Mouse (Mus musculus): ENCODE results near the gene Tmem192. TPM values are rescaled to one million over a fixed set of nuclear protein-coding genes. Genes with fewer than 3 reads are reported as not detected.

Gene Tmem192
- polyA plus RNA-seq (2014; fragmentation: Nextera tagmentation; extraction: Ambion mirVana), result 31.4 and 34.1 TPM in 2 replicates

DNA sequence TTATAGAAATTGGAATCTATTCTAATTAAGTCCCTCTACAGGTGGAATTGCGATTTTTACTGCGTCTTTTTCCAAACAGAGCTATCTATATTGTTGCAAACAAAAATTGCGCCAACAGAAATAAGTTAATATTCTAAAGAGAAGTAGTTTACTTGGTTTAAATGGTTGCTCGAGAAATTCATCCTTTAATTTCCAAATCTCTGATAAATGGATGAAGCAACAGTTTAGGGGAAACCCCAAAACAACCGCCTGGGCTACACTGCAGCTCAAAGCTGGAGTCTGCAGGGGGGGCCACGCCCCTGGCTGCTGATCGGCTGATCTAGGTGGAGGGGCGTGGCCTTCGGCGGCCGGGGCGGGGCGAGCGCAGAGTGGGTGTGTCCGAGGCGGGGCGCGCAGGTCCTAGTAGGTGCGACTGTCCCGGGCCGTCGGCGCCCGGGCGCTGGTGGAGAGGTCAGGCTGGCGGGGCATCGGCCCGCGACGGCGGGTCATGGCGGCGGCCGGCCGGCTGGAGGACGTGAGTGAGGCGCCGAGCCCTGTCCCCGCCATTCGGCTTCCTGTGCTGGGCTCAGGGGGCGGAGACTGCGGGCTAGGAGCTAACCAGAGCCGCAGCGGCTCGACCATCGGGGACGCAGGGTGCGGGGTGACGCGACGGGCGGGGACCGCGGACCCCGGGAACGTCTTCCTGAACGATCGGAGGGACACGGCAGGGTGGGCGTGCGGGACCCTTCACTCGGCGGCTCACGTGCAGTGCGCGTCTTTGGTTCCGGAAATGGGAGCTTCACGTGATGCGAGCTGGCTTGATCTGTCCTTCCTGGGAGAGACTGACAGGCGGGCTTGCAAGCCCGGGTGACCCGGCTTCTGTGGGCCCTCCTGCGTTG, at the start of gene Tmem192:
Gene Tmem192, plus strand, starts transcription at position 366 of the 878 bp plus-strand sequence.
- WGBS, result 1% methylated on average over 67 of the region's 73 CpGs
- Histone ChIP-seq H3K9me3 (ENCODE audit: control insufficient read depth, low read length) (no peaks in the 10 kb centered on the region), H3K4me2 (replicated peaks) (peak within 1 kb of the TSS; percentile 51), H3K4me1 (replicated peaks; ENCODE audit: control insufficient read depth, insufficient read depth, low read length) (0 out of 2 replicates have a peak, but pooled peaks cover 6% of the 10 kb centered on the region), H3K27ac (peak within 1 kb of the TSS; percentile 83), H3K36me3 (replicated peaks; ENCODE audit: control insufficient read depth, insufficient read depth) (no peaks in the 10 kb centered on the region), H3K27me3 (ENCODE audit: control insufficient read depth, insufficient read depth, low read length) (no peaks in the 10 kb centered on the region), H3K9ac (peak within 1 kb of the TSS; percentile 68), H3K4me3 (replicated peaks; ENCODE audit: low read length) (peak within 1 kb of the TSS; percentile 72)
- ATAC-seq (ENCODE audit: low FRiP score) (peak; percentile 95), DNase-seq (ENCODE audit: low spot score) (peak; percentile 81)

DNA sequence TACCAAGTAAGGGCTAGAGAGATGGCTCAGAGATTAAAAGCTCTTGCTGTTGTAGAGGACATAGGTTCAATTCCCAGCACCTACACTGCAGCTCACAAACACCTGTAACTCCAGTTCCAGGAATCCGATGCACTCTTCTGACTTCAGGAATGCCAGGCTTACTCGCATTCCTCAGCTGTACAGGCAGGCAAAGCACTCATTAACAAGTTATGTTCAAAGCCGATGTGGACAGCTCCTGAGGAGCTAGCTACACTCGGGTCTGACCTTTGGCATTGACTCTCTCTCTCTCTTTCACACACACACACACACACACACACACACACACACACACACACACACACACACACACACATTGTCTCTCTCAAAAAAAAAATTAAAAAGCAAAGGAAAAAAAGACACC, 48.3 kb upstream of the Tmem192 start:
- H3K4me2 ChIP-seq (replicated peaks), result no peak overlapping the region
- WGBS, result 38% methylated on average over 4 of the region's 4 CpGs
- H3K27me3 ChIP-seq (ENCODE audit: control insufficient read depth, insufficient read depth, low read length), result no peaks in the 10 kb centered on the region
- H3K27ac ChIP-seq, result no peak overlapping the region
- no peak overlapping the region for H3K4me3 ChIP-seq (replicated peaks; ENCODE audit: low read length)
- H3K9ac ChIP-seq, result no peak overlapping the region
- ATAC-seq (ENCODE audit: low FRiP score), result no peak
- no peaks in the 10 kb centered on the region for H3K36me3 ChIP-seq (replicated peaks; ENCODE audit: control insufficient read depth, insufficient read depth)
- no peaks in the 10 kb centered on the region for H3K9me3 ChIP-seq (ENCODE audit: control insufficient read depth, low read length)
- DNase-seq (ENCODE audit: low spot score), result no peak
- H3K4me1 ChIP-seq (replicated peaks; ENCODE audit: control insufficient read depth, insufficient read depth, low read length), result no peaks in the 10 kb centered on the region

DNA sequence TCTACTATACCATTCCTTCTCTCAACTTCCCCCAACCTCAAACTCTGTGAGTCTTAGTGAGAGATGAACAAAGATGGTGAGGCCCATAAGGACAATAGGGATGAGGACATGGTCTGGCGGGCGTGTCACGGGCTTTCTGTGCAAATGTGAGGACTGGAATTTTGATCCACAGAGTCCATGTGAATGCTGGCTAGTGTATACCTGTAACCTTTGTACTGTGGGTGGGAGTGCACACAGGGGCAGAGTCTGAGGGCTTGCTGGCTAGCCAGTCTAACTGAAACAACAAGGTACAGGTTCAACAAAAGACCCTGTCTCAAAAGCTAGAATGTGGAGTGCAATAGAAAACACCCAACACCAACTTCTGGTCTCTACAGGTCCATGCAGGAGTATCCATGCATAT, 46.3 kb upstream of the Tmem192 start:
- 86% methylated on average over 3 of the region's 3 CpGs for WGBS
- H3K4me2 ChIP-seq (replicated peaks), result no peak overlapping the region
- H3K27ac ChIP-seq, result no peak overlapping the region
- no peaks in the 10 kb centered on the region for H3K36me3 ChIP-seq (replicated peaks; ENCODE audit: control insufficient read depth, insufficient read depth)
- no peak overlapping the region for H3K4me3 ChIP-seq (replicated peaks; ENCODE audit: low read length)
- no peaks in the 10 kb centered on the region for H3K27me3 ChIP-seq (ENCODE audit: control insufficient read depth, insufficient read depth, low read length)
- no peak for ATAC-seq (ENCODE audit: low FRiP score)
- H3K4me1 ChIP-seq (replicated peaks; ENCODE audit: control insufficient read depth, insufficient read depth, low read length), result no peaks in the 10 kb centered on the region
- H3K9me3 ChIP-seq (ENCODE audit: control insufficient read depth, low read length), result no peaks in the 10 kb centered on the region
- H3K9ac ChIP-seq, result no peak overlapping the region
- no peak for DNase-seq (ENCODE audit: low spot score)

DNA sequence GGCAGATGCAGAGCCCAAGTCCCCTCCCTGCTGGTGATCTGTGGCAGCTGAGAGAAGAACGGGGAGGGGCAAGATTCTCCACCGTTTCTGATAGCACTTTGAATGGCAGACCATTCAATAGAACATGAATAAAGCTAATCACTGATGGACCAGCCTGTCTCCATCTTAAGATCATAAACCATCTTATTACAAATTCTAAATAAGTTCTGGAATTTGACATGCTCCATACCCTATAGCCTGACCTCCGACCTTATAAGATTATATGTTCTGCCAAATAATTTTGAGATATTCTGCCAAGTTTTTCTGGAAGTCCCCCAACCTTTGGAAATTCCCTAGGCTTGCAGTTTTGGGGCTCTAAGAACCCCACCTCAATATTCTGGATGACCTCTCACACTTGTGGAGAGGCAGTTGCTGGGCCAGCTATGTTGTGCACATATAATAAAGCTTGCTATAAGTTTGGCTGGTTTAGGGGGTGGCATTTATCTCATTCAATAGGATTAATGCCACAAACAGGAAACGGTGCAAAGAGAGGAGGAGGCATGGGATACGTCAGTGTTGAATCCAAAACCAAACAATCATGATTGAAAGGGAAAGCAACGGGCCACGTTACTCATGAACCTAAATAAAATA, 45.3 kb upstream of the Tmem192 start:
- Histone ChIP-seq H3K27me3 (ENCODE audit: control insufficient read depth, insufficient read depth, low read length) (no peaks in the 10 kb centered on the region), H3K27ac (no peak overlapping the region), H3K9ac (no peak overlapping the region), H3K9me3 (ENCODE audit: control insufficient read depth, low read length) (no peaks in the 10 kb centered on the region), H3K4me2 (replicated peaks) (no peak overlapping the region), H3K36me3 (replicated peaks; ENCODE audit: control insufficient read depth, insufficient read depth) (no peaks in the 10 kb centered on the region), H3K4me1 (replicated peaks; ENCODE audit: control insufficient read depth, insufficient read depth, low read length) (no peaks in the 10 kb centered on the region), H3K4me3 (replicated peaks; ENCODE audit: low read length) (no peak overlapping the region)
- no peak for DNase-seq (ENCODE audit: low spot score)
- ATAC-seq (ENCODE audit: low FRiP score), result no peak
- WGBS, result 50% methylated on average over 7 of the region's 7 CpGs

DNA sequence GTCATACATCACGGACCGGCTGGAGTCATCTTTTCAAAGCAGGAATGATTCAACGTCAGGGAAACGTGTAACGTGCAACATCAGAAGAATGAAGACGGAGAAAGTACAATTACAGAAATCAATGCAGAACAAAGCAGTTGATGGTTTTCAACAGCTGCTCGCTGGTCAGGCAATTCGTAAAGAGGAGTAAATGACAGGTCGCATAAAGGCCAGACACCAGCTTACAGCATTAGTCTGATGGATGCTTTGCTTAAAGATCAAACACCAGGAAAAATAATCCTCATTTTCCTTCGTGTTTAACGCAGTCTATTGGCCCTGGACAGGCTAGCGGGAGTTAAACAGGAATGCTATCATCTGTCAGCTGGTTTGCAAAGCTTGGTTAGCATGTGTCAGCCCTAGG, 44.8 kb upstream of the Tmem192 start:
- no peak for DNase-seq (ENCODE audit: low spot score)
- WGBS, result 57% methylated on average over 12 of the region's 12 CpGs

DNA sequence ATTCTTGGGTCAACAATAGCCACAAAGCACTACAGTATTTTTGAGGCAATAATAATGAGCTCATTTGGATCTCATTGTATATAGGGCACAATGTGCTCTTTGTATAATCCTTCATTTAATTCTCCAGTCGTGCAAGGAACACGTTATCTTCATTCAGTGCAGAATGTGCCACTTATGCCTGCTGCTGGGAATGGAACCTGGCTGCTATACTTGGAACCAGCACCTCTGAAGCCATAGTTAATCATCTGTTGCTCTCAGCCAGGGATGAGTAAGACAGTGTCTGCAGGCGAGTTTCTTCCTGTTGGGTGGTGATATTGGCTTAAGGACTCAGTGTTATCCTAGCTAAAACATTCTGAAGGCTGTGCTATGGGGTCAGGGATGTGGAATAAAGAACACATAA, 43.2 kb upstream of the Tmem192 start:
- Histone ChIP-seq H3K4me2 (replicated peaks) (no peak overlapping the region), H3K9me3 (ENCODE audit: control insufficient read depth, low read length) (no peaks in the 10 kb centered on the region), H3K4me1 (replicated peaks; ENCODE audit: control insufficient read depth, insufficient read depth, low read length) (no peaks in the 10 kb centered on the region), H3K9ac (no peak overlapping the region), H3K27me3 (ENCODE audit: control insufficient read depth, insufficient read depth, low read length) (no peaks in the 10 kb centered on the region), H3K4me3 (replicated peaks; ENCODE audit: low read length) (no peak overlapping the region), H3K36me3 (replicated peaks; ENCODE audit: control insufficient read depth, insufficient read depth) (no peaks in the 10 kb centered on the region), H3K27ac (no peak overlapping the region)
- DNase-seq (ENCODE audit: low spot score) (no peak), ATAC-seq (ENCODE audit: low FRiP score) (no peak)
- WGBS, result 59% methylated on average over 3 of the region's 3 CpGs

More for the DNA sequence above, 44.8 kb upstream of the Tmem192 start:
- Histone ChIP-seq H3K4me1 (replicated peaks; ENCODE audit: control insufficient read depth, insufficient read depth, low read length) (no peaks in the 10 kb centered on the region), H3K27me3 (ENCODE audit: control insufficient read depth, insufficient read depth, low read length) (no peaks in the 10 kb centered on the region), H3K9me3 (ENCODE audit: control insufficient read depth, low read length) (no peaks in the 10 kb centered on the region), H3K4me3 (replicated peaks; ENCODE audit: low read length) (no peak overlapping the region), H3K9ac (no peak overlapping the region), H3K27ac (no peak overlapping the region), H3K4me2 (replicated peaks) (no peak overlapping the region), H3K36me3 (replicated peaks; ENCODE audit: control insufficient read depth, insufficient read depth) (no peaks in the 10 kb centered on the region)
- no peak for ATAC-seq (ENCODE audit: low FRiP score)

DNA sequence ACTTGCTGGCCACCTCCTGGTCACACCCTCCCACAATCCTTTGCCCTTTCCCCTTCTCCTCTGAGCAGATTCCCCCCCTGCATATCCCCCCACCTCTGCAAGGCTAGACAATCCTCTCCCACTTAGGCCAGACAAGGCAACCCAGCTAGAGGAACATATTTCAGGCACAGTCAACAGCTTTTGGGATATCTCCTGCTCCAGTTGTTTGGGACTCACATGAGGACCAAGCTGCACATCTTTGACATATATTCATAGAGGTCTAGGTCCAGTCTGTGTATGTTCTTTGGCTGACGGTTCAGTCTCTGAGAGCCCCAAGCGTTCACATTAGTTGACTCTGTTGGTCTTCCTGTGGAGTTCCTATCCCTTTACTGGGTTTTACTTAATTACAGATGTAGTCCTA, 37.0 kb upstream of the Tmem192 start:
- DNase-seq (ENCODE audit: low spot score) (no peak), ATAC-seq (ENCODE audit: low FRiP score) (no peak)
- no peak overlapping the region for H3K4me3 ChIP-seq (replicated peaks; ENCODE audit: low read length)
- no peak overlapping the region for H3K27ac ChIP-seq
- 89% methylated on average over 2 of the region's 2 CpGs for WGBS
- H3K27me3 ChIP-seq (ENCODE audit: control insufficient read depth, insufficient read depth, low read length), result no peaks in the 10 kb centered on the region
- H3K36me3 ChIP-seq (replicated peaks; ENCODE audit: control insufficient read depth, insufficient read depth), result no peaks in the 10 kb centered on the region
- H3K4me2 ChIP-seq (replicated peaks), result no peak overlapping the region
- H3K9ac ChIP-seq, result no peak overlapping the region
- no peaks in the 10 kb centered on the region for H3K9me3 ChIP-seq (ENCODE audit: control insufficient read depth, low read length)
- H3K4me1 ChIP-seq (replicated peaks; ENCODE audit: control insufficient read depth, insufficient read depth, low read length), result no peaks in the 10 kb centered on the region

DNA sequence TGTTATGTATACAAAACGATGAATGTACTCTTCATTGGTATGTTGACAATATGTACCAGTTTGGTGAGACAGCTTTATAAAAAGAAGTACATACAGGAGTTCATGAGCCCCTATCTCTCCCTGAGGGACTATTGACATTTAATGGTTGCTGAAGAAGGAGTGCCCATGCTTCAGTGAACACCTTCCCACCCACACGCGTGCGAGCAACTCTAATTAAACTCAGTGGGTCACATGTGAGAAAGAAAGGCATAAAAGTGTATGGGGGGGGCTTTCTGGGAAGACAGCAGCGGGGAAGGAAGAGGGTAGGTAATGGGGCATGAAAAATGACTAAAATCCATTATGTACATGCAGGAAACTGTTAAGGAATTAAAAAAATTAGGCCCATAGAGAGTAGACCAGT, 30.2 kb upstream of the Tmem192 start:
- Histone ChIP-seq H3K36me3 (replicated peaks; ENCODE audit: control insufficient read depth, insufficient read depth) (no peaks in the 10 kb centered on the region), H3K27me3 (ENCODE audit: control insufficient read depth, insufficient read depth, low read length) (no peaks in the 10 kb centered on the region), H3K4me3 (replicated peaks; ENCODE audit: low read length) (no peak overlapping the region), H3K9ac (no peak overlapping the region), H3K27ac (no peak overlapping the region), H3K4me1 (replicated peaks; ENCODE audit: control insufficient read depth, insufficient read depth, low read length) (0 out of 2 replicates have a peak, but pooled peaks cover 2% of the 10 kb centered on the region), H3K4me2 (replicated peaks) (no peak overlapping the region), H3K9me3 (ENCODE audit: control insufficient read depth, low read length) (no peaks in the 10 kb centered on the region)
- ATAC-seq (ENCODE audit: low FRiP score), result peak; percentile 62; the same call in 1 of the 2 replicates
- 65% methylated on average over 5 of the region's 5 CpGs for WGBS
- no peak for DNase-seq (ENCODE audit: low spot score)

DNA sequence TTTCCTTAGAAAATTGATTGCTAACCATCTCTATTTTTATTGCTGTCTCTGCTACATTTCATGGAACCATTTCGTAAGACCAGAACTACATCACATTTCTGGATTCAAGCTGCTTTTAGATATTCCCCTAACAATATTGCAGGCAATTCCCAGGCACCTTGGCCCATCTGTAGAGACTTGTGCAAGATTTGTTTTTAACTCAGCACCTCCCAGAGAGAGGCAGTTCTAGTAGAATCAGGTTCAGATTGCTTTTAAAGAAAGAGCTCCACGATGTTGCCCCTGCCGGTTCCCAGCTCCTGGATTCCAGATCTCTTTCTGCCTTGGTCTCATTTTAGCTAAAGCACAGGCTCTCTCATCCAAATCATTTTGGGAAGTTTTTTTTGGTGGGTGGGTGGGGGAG, 23.7 kb upstream of the Tmem192 start:
- Histone ChIP-seq H3K36me3 (replicated peaks; ENCODE audit: control insufficient read depth, insufficient read depth) (no peaks in the 10 kb centered on the region), H3K27me3 (ENCODE audit: control insufficient read depth, insufficient read depth, low read length) (no peaks in the 10 kb centered on the region), H3K27ac (no peak overlapping the region), H3K4me1 (replicated peaks; ENCODE audit: control insufficient read depth, insufficient read depth, low read length) (0 out of 2 replicates have a peak, but pooled peaks cover 2% of the 10 kb centered on the region), H3K4me3 (replicated peaks; ENCODE audit: low read length) (no peak overlapping the region), H3K9me3 (ENCODE audit: control insufficient read depth, low read length) (no peaks in the 10 kb centered on the region), H3K9ac (no peak overlapping the region), H3K4me2 (replicated peaks) (no peak overlapping the region)
- WGBS, result 76% methylated on average over 3 of the region's 3 CpGs
- ATAC-seq (ENCODE audit: low FRiP score) (no peak), DNase-seq (ENCODE audit: low spot score) (no peak)

Data from hindbrain, embryonic 14.5 days (tissue).